Mouse (Mus musculus): Measurements from ENCODE around the gene Gba. TPM values are rescaled to one million over a fixed set of nuclear protein-coding genes. Genes with fewer than 3 reads are reported as not detected.

Gba gene
- total and polyA plus RNA-seq, 2 experiments, result 24.1 to 36.6 TPM

DNA sequence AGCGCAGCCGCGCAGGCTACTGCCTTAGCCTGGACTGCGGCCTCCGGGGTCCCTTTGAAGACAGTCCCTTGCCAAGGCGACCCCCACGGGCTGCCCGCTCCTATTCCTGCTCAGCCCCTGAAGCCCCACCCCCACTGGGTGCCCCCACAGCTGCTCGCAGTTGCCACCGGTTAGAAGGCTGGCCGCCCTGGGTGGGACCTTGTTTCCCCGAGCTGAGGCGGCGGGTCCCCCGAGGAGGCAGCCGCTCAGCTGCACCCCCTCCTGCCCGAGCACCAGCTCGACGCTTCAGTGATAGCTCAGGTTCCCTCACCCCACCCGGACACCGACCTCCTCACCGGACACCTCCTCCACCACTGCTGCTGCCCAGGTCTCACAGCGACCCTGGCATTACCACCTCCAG, 15.5 kb upstream of the Gba start:
- H3K36me3 ChIP-seq (ENCODE audit: control insufficient read depth, insufficient read depth, low read length), result no peaks in the 10 kb centered on the region
- DNase-seq (ENCODE audit: extremely low read depth, low read depth, low spot score), result no peak
- WGBS, result 82% methylated on average over 23 of the region's 23 CpGs
- no peaks in the 10 kb centered on the region for H3K4me1 ChIP-seq (ENCODE audit: control insufficient read depth, insufficient read depth, low read length)
- H3K4me3 ChIP-seq (ENCODE audit: insufficient read depth, low read depth, low read length), result peak overlapping the region; percentile 32; the same call in 1 of the 2 replicates
- H3K27ac ChIP-seq (replicated peaks; ENCODE audit: insufficient read depth, low read depth, low read length), result no peak overlapping the region
- no peak overlapping the region for H3K9ac ChIP-seq (ENCODE audit: low read depth, low read length)
- TF ChIP-seq CTCF (IDR thresholded peaks at IDR 0.05; ENCODE audit: low read depth, low read length) (no peak), POLR2A (IDR thresholded peaks at IDR 0.05; ENCODE audit: extremely low read depth, insufficient read depth, low read length) (no peak)
- no peaks in the 10 kb centered on the region for H3K79me2 ChIP-seq (ENCODE audit: control insufficient read depth, insufficient read depth, low read length)
- H3K27me3 ChIP-seq (ENCODE audit: control insufficient read depth, insufficient read depth, low read length), result no peaks in the 10 kb centered on the region

DNA sequence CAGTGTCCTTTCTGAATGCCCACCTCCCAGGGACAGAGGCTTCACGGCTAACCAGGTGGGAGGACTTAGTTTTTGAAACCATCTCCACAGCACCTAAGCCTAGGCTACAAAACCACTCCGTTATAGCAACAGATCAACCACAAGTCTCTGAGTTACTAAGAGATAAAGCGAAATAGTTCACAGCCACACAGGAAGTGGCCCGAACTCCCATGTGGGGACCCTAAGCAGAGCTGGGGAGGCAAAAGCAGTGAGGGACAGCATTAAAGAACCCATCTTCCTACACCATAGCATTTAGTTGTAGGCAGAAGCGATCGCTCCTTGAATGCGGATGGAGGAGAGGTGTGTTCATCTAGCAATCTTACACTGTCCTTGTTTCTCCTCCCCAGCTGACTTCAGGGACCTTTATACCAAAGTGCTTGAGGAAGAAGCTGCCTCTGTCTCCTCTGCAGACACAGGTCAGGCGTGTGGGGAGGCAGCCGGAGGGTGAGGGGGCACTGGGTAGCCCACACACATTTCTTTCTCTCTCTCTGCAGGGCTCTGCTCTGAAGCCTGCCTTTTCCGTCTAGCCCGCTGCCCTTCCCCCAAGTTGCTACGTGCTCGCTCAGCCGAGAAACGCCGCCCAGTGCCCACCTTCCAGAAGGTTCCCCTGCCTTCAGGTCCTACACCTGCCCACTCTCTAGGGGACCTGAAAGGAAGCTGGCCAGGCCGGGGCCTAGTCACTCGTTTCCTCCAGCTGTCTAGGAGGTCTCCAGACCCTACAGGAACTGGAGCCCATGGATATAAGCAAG, 14.8 kb upstream of the Gba start:
- no peaks in the 10 kb centered on the region for H3K36me3 ChIP-seq (ENCODE audit: control insufficient read depth, insufficient read depth, low read length)
- no peaks in the 10 kb centered on the region for H3K79me2 ChIP-seq (ENCODE audit: control insufficient read depth, insufficient read depth, low read length)
- H3K4me3 ChIP-seq (ENCODE audit: insufficient read depth, low read depth, low read length), result peak overlapping the region; percentile 23; the same call in 1 of the 2 replicates
- H3K9ac ChIP-seq (ENCODE audit: low read depth, low read length), result no peak overlapping the region
- H3K27ac ChIP-seq (replicated peaks; ENCODE audit: insufficient read depth, low read depth, low read length), result peak overlapping the region; percentile 7; the same call in 1 of the 2 replicates
- H3K4me1 ChIP-seq (ENCODE audit: control insufficient read depth, insufficient read depth, low read length), result no peaks in the 10 kb centered on the region
- no peaks in the 10 kb centered on the region for H3K27me3 ChIP-seq (ENCODE audit: control insufficient read depth, insufficient read depth, low read length)
- 95% methylated on average over 18 of the region's 18 CpGs for WGBS
- TF ChIP-seq POLR2A (IDR thresholded peaks at IDR 0.05; ENCODE audit: extremely low read depth, insufficient read depth, low read length) (no peak), CTCF (IDR thresholded peaks at IDR 0.05; ENCODE audit: low read depth, low read length) (no peak)
- no peak for DNase-seq (ENCODE audit: extremely low read depth, low read depth, low spot score)

DNA sequence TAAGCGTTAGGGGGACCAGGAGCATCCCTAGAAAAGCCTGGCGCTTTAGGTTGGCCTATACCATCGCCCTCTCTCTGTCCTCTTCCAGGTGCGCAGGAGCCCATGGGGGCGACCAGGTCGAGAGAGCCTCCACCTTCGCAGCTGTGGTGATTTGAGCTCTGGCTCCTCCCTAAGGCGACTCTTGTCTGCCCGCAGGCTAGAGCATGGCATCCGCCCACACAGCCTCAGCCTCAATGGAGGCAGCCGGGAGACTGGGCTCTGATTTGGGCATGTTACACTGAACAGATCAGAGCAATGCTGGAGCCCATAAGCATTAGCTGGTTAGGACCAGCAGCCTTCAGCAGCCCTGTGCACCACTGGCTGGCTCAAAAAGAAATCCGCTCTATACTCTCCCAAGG, 14.3 kb upstream of the Gba start:
- TF ChIP-seq POLR2A (IDR thresholded peaks at IDR 0.05; ENCODE audit: extremely low read depth, insufficient read depth, low read length) (no peak), CTCF (IDR thresholded peaks at IDR 0.05; ENCODE audit: low read depth, low read length) (no peak)
- Histone ChIP-seq H3K4me1 (ENCODE audit: control insufficient read depth, insufficient read depth, low read length) (no peaks in the 10 kb centered on the region), H3K27me3 (ENCODE audit: control insufficient read depth, insufficient read depth, low read length) (no peaks in the 10 kb centered on the region), H3K36me3 (ENCODE audit: control insufficient read depth, insufficient read depth, low read length) (no peaks in the 10 kb centered on the region), H3K27ac (replicated peaks; ENCODE audit: insufficient read depth, low read depth, low read length) (0 out of 2 replicates have a peak overlapping the region, but pooled peaks have one; percentile 7), H3K4me3 (ENCODE audit: insufficient read depth, low read depth, low read length) (no peak overlapping the region), H3K79me2 (ENCODE audit: control insufficient read depth, insufficient read depth, low read length) (no peaks in the 10 kb centered on the region), H3K9ac (ENCODE audit: low read depth, low read length) (no peak overlapping the region)
- WGBS, result 87% methylated on average over 12 of the region's 12 CpGs
- no peak for DNase-seq (ENCODE audit: extremely low read depth, low read depth, low spot score)

DNA sequence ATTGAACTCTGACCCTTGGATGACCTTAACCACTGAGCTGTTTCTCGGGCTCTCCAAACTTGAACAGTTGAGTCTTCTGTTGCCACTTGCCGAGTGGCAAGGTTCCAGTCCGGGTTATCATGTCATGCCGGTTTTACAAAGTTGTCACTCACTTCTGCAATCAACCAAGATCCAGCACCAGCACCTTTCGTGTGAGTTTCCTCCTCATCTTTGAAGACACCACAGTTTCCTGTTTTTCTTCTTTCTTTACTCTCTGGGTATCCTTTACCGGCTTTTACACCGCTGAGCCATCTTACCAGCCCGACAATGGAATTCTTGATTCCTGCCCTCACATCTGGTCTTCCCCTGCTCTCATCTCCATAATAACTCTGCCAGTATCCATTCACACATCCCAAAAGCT, 12.3 kb upstream of the Gba start:
- WGBS, result 71% methylated on average over 8 of the region's 8 CpGs
- no peak overlapping the region for H3K27ac ChIP-seq (replicated peaks; ENCODE audit: insufficient read depth, low read depth, low read length)

GRCm38 (mm10) chr3:89193351-89193750, 9.4 kb upstream of the Gba start:
- DNase-seq (ENCODE audit: extremely low read depth, low read depth, low spot score), result no peak
- Histone ChIP-seq H3K27ac (replicated peaks; ENCODE audit: insufficient read depth, low read depth, low read length) (no peak overlapping the region), H3K79me2 (ENCODE audit: control insufficient read depth, insufficient read depth, low read length) (no peaks in the 10 kb centered on the region), H3K4me3 (ENCODE audit: insufficient read depth, low read depth, low read length) (no peak overlapping the region), H3K36me3 (ENCODE audit: control insufficient read depth, insufficient read depth, low read length) (no peaks in the 10 kb centered on the region), H3K9ac (ENCODE audit: low read depth, low read length) (no peak overlapping the region), H3K4me1 (ENCODE audit: control insufficient read depth, insufficient read depth, low read length) (no peaks in the 10 kb centered on the region), H3K27me3 (ENCODE audit: control insufficient read depth, insufficient read depth, low read length) (no peaks in the 10 kb centered on the region)
- TF ChIP-seq POLR2A (IDR thresholded peaks at IDR 0.05; ENCODE audit: extremely low read depth, insufficient read depth, low read length) (no peak), CTCF (IDR thresholded peaks at IDR 0.05; ENCODE audit: low read depth, low read length) (no peak)
- WGBS, result 68% methylated on average over 1 of the region's 1 CpGs

More for the DNA sequence above, 12.3 kb upstream of the Gba start:
- no peaks in the 10 kb centered on the region for H3K79me2 ChIP-seq (ENCODE audit: control insufficient read depth, insufficient read depth, low read length)
- no peaks in the 10 kb centered on the region for H3K4me1 ChIP-seq (ENCODE audit: control insufficient read depth, insufficient read depth, low read length)
- no peak overlapping the region for H3K9ac ChIP-seq (ENCODE audit: low read depth, low read length)
- no peak for DNase-seq (ENCODE audit: extremely low read depth, low read depth, low spot score)
- H3K4me3 ChIP-seq (ENCODE audit: insufficient read depth, low read depth, low read length), result no peak overlapping the region
- no peak for TF ChIP-seq POLR2A (IDR thresholded peaks at IDR 0.05; ENCODE audit: extremely low read depth, insufficient read depth, low read length)
- no peak for TF ChIP-seq CTCF (IDR thresholded peaks at IDR 0.05; ENCODE audit: low read depth, low read length)
- H3K36me3 ChIP-seq (ENCODE audit: control insufficient read depth, insufficient read depth, low read length), result no peaks in the 10 kb centered on the region
- no peaks in the 10 kb centered on the region for H3K27me3 ChIP-seq (ENCODE audit: control insufficient read depth, insufficient read depth, low read length)

DNA sequence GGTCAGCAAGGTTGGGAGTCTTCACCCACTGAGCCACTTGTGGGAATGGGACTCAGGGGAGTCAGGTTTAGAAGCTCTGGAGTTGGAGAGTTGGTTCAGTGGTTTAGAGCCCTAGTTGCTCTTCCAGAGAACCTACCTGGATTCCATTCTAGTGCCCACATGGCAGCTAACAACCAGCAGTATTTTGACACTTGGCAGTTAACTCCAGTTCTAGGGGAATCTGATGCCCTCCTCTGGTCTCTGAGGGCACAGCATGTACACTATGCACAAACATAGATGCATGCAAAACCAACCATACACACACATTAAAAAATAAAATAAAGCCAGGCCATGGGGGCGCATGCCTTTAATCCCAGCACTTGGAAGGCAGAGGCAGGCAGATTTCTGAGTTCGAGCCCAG, 8.9 kb upstream of the Gba start:
- WGBS, result 89% methylated on average over 2 of the region's 2 CpGs
- Histone ChIP-seq H3K4me1 (ENCODE audit: control insufficient read depth, insufficient read depth, low read length) (no peaks in the 10 kb centered on the region), H3K79me2 (ENCODE audit: control insufficient read depth, insufficient read depth, low read length) (no peaks in the 10 kb centered on the region), H3K27ac (replicated peaks; ENCODE audit: insufficient read depth, low read depth, low read length) (no peak overlapping the region), H3K36me3 (ENCODE audit: control insufficient read depth, insufficient read depth, low read length) (no peaks in the 10 kb centered on the region), H3K27me3 (ENCODE audit: control insufficient read depth, insufficient read depth, low read length) (no peaks in the 10 kb centered on the region), H3K9ac (ENCODE audit: low read depth, low read length) (no peak overlapping the region), H3K4me3 (ENCODE audit: insufficient read depth, low read depth, low read length) (no peak overlapping the region)
- DNase-seq (ENCODE audit: extremely low read depth, low read depth, low spot score), result no peak
- TF ChIP-seq POLR2A (IDR thresholded peaks at IDR 0.05; ENCODE audit: extremely low read depth, insufficient read depth, low read length) (no peak), CTCF (IDR thresholded peaks at IDR 0.05; ENCODE audit: low read depth, low read length) (no peak)
